Mouse (Mus musculus): ENCODE measurements around the gene Chrna5. TPM values are rescaled to one million over a fixed set of nuclear protein-coding genes. Genes with fewer than 3 reads are reported as not detected.

Chrna5 gene
- polyA plus RNA-seq (2014; fragmentation: Illumina TruSeq; extraction: RNeasy Lipid Tissue Mini Kit (QIAGEN cat#74804); ENCODE audit: low read depth, low replicate concordance): not detected

GRCm38 (mm10) chr9:54980674-54981073 is at the start of gene Chrna5:
Gene Chrna5, plus strand, starts transcription at chr9:54980880.

GRCm38 (mm10) chr9:54950575-54951321 is 29.9 kb upstream of the Chrna5 start, which contains the start of the genes Psma4 and AY074887:
Gene Psma4, plus strand, starts transcription at chr9:54950790.
Gene AY074887, minus strand, starts transcription at chr9:54950998.

GRCm38 (mm10) chr9:55026275-55026663 is 45.6 kb downstream of the Chrna5 start, which contains the start of gene Chrna3:
Gene Chrna3, minus strand, starts transcription at chr9:55026562.

GRCm38 (mm10) chr9:55048211-55048880 is 67.7 kb downstream of the Chrna5 start, which contains the start of gene Chrnb4:
Gene Chrnb4, minus strand, starts transcription at chr9:55048779.

Other genes with a start within 250 kb of the Chrna5 start
- 87.3 TPM for gene Wdr61, start 246.4 kb upstream of the Chrna5 start, polyA plus RNA-seq (2014; fragmentation: Illumina TruSeq; extraction: RNeasy Lipid Tissue Mini Kit (QIAGEN cat#74804); ENCODE audit: low read depth, low replicate concordance)
- not detected for gene Crabp1, start 216.1 kb upstream of the Chrna5 start, polyA plus RNA-seq (2014; fragmentation: Illumina TruSeq; extraction: RNeasy Lipid Tissue Mini Kit (QIAGEN cat#74804); ENCODE audit: low read depth, low replicate concordance)
- 103 TPM for gene Ireb2, start 117.1 kb upstream of the Chrna5 start, polyA plus RNA-seq (2014; fragmentation: Illumina TruSeq; extraction: RNeasy Lipid Tissue Mini Kit (QIAGEN cat#74804); ENCODE audit: low read depth, low replicate concordance)
- gene Hykk, start 63.6 kb upstream of the Chrna5 start, polyA plus RNA-seq (2014; fragmentation: Illumina TruSeq; extraction: RNeasy Lipid Tissue Mini Kit (QIAGEN cat#74804); ENCODE audit: low read depth, low replicate concordance): 76.8 TPM
- 396 TPM for gene Psma4, start 30.1 kb upstream of the Chrna5 start, polyA plus RNA-seq (2014; fragmentation: Illumina TruSeq; extraction: RNeasy Lipid Tissue Mini Kit (QIAGEN cat#74804); ENCODE audit: low read depth, low replicate concordance)
- not detected for gene AY074887, start 29.9 kb upstream of the Chrna5 start, polyA plus RNA-seq (2014; fragmentation: Illumina TruSeq; extraction: RNeasy Lipid Tissue Mini Kit (QIAGEN cat#74804); ENCODE audit: low read depth, low replicate concordance)
- not detected for gene Chrna3, start 45.7 kb downstream of the Chrna5 start, polyA plus RNA-seq (2014; fragmentation: Illumina TruSeq; extraction: RNeasy Lipid Tissue Mini Kit (QIAGEN cat#74804); ENCODE audit: low read depth, low replicate concordance)
- gene Chrnb4, start 67.9 kb downstream of the Chrna5 start, polyA plus RNA-seq (2014; fragmentation: Illumina TruSeq; extraction: RNeasy Lipid Tissue Mini Kit (QIAGEN cat#74804); ENCODE audit: low read depth, low replicate concordance): not detected
- gene Ube2q2, start 168.0 kb downstream of the Chrna5 start, polyA plus RNA-seq (2014; fragmentation: Illumina TruSeq; extraction: RNeasy Lipid Tissue Mini Kit (QIAGEN cat#74804); ENCODE audit: low read depth, low replicate concordance): 51.0 TPM
- gene Fbxo22, start 228.0 kb downstream of the Chrna5 start, polyA plus RNA-seq (2014; fragmentation: Illumina TruSeq; extraction: RNeasy Lipid Tissue Mini Kit (QIAGEN cat#74804); ENCODE audit: low read depth, low replicate concordance): 55.7 TPM